Comparison of ENCODE assay signal across 8 mouse cellular contexts in the genomic region with DNA sequence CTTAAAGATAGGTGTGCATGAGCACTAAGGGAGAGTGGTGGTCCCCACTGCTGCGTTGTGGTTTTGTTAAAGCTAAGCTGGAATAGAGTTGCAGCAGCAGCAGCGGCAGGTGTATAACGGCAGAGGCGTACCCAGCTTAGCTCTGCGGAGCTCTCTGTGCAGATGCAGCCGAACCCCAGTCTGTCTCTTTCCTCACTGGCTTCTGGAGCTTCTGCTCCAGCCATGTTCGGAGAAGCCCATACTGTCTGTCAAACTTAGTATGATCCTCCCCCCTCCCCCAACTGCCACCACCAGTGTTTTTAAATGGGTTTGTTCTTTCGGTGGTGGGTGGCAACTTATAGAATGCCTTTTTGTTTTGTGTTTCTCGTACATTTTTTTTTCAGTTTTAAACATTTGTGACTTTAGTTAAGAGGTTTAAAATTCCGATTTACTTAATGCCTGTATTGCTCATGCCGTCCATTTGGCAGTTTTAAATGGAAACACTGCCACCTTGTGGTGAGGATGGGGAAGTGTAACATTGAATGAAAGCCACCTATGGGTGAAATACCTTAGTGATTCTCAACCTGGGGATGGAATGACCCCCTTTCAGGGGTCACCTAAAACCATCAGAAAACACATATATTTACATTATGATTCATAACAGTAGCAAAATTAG.
DNase-seq lines count a peak whose midpoint lies in the region; ATAC-seq and TF ChIP-seq lines count a peak whose summit lies in the region.

No protein-coding gene starts in this region.

- TF ChIP-seq CTCF in cerebellum, adult 2 months (IDR thresholded peaks at IDR 0.05; ENCODE audit: borderline replicate concordance, insufficient read depth, low read depth, low read length): no peak

- no peak for TF ChIP-seq POLR2A in cerebellum, adult 2 months (IDR thresholded peaks at IDR 0.05; ENCODE audit: borderline replicate concordance, insufficient read depth, low read length)
- TF ChIP-seq POLR2A in limb, embryonic 14.5 days (IDR thresholded peaks at IDR 0.05; ENCODE audit: borderline replicate concordance, extremely low read depth, insufficient read depth, insufficient read length): no peak
- no peak for TF ChIP-seq POLR2A in myocyte (IDR thresholded peaks at IDR 0.05; ENCODE audit: insufficient read length, low read depth)

- no peaks in the 10 kb centered on the region for H3K9me3 ChIP-seq in heart, embryonic 16.5 days (replicated peaks; ENCODE audit: control insufficient read depth, low read length)
- H3K9me3 ChIP-seq in limb, embryonic 14.5 days (ENCODE audit: control insufficient read depth, low read length): no peaks in the 10 kb centered on the region

- no peak overlapping the region for H3ac ChIP-seq in myocyte (ENCODE audit: control insufficient read depth, insufficient read length)

- H3K79me2 ChIP-seq in myocyte (ENCODE audit: control insufficient read depth, insufficient read depth): no peaks in the 10 kb centered on the region

- H3K4me3 ChIP-seq in cerebellum, adult 2 months (replicated peaks; ENCODE audit: insufficient read depth, low read depth, low read length): no peak overlapping the region
- H3K4me3 ChIP-seq in heart, embryonic 16.5 days (ENCODE audit: low read length): peak overlapping the region; percentile 15
- H3K4me3 ChIP-seq in limb, embryonic 14.5 days (replicated peaks; ENCODE audit: low read length): no peak overlapping the region
- no peak overlapping the region for H3K4me3 ChIP-seq in myocyte

- no peak overlapping the region for H3K9ac ChIP-seq in heart, embryonic 16.5 days (ENCODE audit: low read length)
- H3K9ac ChIP-seq in limb, embryonic 14.5 days (ENCODE audit: low read depth, low read length, severe bottlenecking): no peak overlapping the region

- ATAC-seq in heart, embryonic 16.5 days (replicated peaks; ENCODE audit: extremely low read depth, insufficient read depth, low FRiP score): no peak
- 0 out of 2 replicates have a peak, but pooled peaks have one; percentile 47 for ATAC-seq in limb, embryonic 14.5 days (ENCODE audit: low FRiP score, low read depth)

- H3K27ac ChIP-seq in cerebellum, adult 2 months (ENCODE audit: insufficient read depth, low read length): no peak overlapping the region
- peak overlapping the region; percentile 29; the same call in 1 of the 2 replicates for H3K27ac ChIP-seq in heart, embryonic 16.5 days (ENCODE audit: low read length)
- H3K27ac ChIP-seq in limb, embryonic 14.5 days (replicated peaks; ENCODE audit: low read depth, low read length): no peak overlapping the region

- DNase-seq in cerebellum, adult 2 months: peak; percentile 21 to 29
- no peak for DNase-seq in cerebellum, postnatal 4 days (ENCODE audit: low spot score in 2 of 2)
- peak; percentile 79 for DNase-seq in 416B (ENCODE audit: low read depth)
- peak; percentile 52 for DNase-seq in c-Kit-positive CD71-positive TER-119-negative erythroid progenitor cells, embryonic 14.5 days (ENCODE audit: low read depth)
- peak; percentile 48 for DNase-seq in limb, embryonic 14.5 days (ENCODE audit: low spot score)
- no peak for DNase-seq in gastrocnemius, postnatal 10 days

- no peaks in the 10 kb centered on the region for H3K27me3 ChIP-seq in cerebellum, adult 2 months (ENCODE audit: control insufficient read depth, insufficient read depth, low read length)
- H3K27me3 ChIP-seq in heart, embryonic 16.5 days (ENCODE audit: control insufficient read depth, insufficient read depth, low read length): no peaks in the 10 kb centered on the region
- H3K27me3 ChIP-seq in limb, embryonic 14.5 days (ENCODE audit: control insufficient read depth, insufficient read depth, low read length): no peaks in the 10 kb centered on the region
- no peaks in the 10 kb centered on the region for H3K27me3 ChIP-seq in myocyte (ENCODE audit: control insufficient read depth, insufficient read depth, insufficient read length)

- peak overlapping the region; percentile 54 for H3K4me2 ChIP-seq in heart, embryonic 16.5 days (ENCODE audit: low read depth, low read length)
- H3K4me2 ChIP-seq in limb, embryonic 14.5 days (replicated peaks; ENCODE audit: low read depth, low read length, severe bottlenecking): peak overlapping the region; percentile 32
- peak overlapping the region; percentile 39 for H3K4me2 ChIP-seq in myocyte (ENCODE audit: low read depth)

- no peaks in the 10 kb centered on the region for H3K4me1 ChIP-seq in cerebellum, adult 2 months (ENCODE audit: control insufficient read depth, insufficient read depth, low read length)
- H3K4me1 ChIP-seq in heart, embryonic 16.5 days (ENCODE audit: control insufficient read depth, insufficient read depth, low read length): peaks cover 5% of the 10 kb centered on the region
- no peaks in the 10 kb centered on the region for H3K4me1 ChIP-seq in limb, embryonic 14.5 days (ENCODE audit: control insufficient read depth, insufficient read depth, low read length)

- 32% methylated on average over 11 of the region's 11 CpGs for WGBS in cerebellum, adult 2 months
- WGBS in heart, embryonic 16.5 days: 39% methylated on average over 11 of the region's 11 CpGs
- WGBS in limb, embryonic 14.5 days: 39% methylated on average over 11 of the region's 11 CpGs

- peaks cover 23% of the 10 kb centered on the region for H3K36me3 ChIP-seq in heart, embryonic 16.5 days (ENCODE audit: control insufficient read depth, insufficient read depth)
- H3K36me3 ChIP-seq in limb, embryonic 14.5 days (ENCODE audit: control insufficient read depth, insufficient read depth, low read length): peaks cover 39% of the 10 kb centered on the region
- H3K36me3 ChIP-seq in myocyte (ENCODE audit: control insufficient read depth, insufficient read depth): no peaks in the 10 kb centered on the region

TF ChIP-seq in myocyte, 11 proteins besides CTCF, POLR2A, EP300 and RAD21:
- TF ChIP-seq MAX (IDR thresholded peaks at IDR 0.05; ENCODE audit: low read depth): no peak
- TF ChIP-seq MYOG (IDR thresholded peaks at IDR 0.05; ENCODE audit: control insufficient read depth in 1 of 3, insufficient read depth in 1 of 3, insufficient read length in 2 of 3, low read depth in 2 of 3): no peak
- TF ChIP-seq TCF3 (IDR thresholded peaks at IDR 0.05; ENCODE audit: insufficient read length, low read depth): no peak
- no peak for TF ChIP-seq POLR2AphosphoS2 (IDR thresholded peaks at IDR 0.05; ENCODE audit: insufficient read length, low read depth)
- TF ChIP-seq CEBPB (IDR thresholded peaks at IDR 0.05; ENCODE audit: insufficient read depth, poor library complexity, severe bottlenecking): no peak
TF ChIP-seq in myocyte: peak in this region for 0.

Comparison
In these comparisons a context has a peak if more than half of its experiments do, and no peak if none do; other contexts are left out.
1. DNase-seq: peak in cerebellum, adult 2 months (2 of 2), 416B (single experiment), c-Kit-positive CD71-positive TER-119-negative erythroid progenitor cells, embryonic 14.5 days (single experiment) and limb, embryonic 14.5 days (single experiment); none in cerebellum, postnatal 4 days (0 of 2) and gastrocnemius, postnatal 10 days (single experiment).
2. Peak in every context shown above with its lines, with median percentiles within 50 percentile points of each other: H3K4me2 ChIP-seq.